ENCODE assay signal across 8 mouse cellular contexts in genomic region chr11:89060423-89061089, GRCm38 (mm10). TPM values are rescaled to one million over a fixed set of nuclear protein-coding genes. Genes with fewer than 3 reads are reported as not detected.
A peak's percentile ranks its signal among the peaks of the same experiment; 100 is the strongest.
DNase-seq lines count a peak whose midpoint lies in the region; ATAC-seq lines count a peak whose summit lies in the region.

No protein-coding gene starts in this region.

- peaks cover 38% of the 10 kb centered on the region for H3K79me2 ChIP-seq in macrophage (ENCODE audit: inconsistent target)

- under 1% methylated on average over 63 of the region's 63 CpGs for WGBS in hindbrain, embryonic 16.5 days
- under 1% methylated on average over 61 of the region's 63 CpGs for WGBS in macrophage (ENCODE audit: missing documents)

- H3K36me3 ChIP-seq in hindbrain, embryonic 16.5 days (ENCODE audit: control insufficient read depth, insufficient read depth, low read length), result no peaks in the 10 kb centered on the region
- no peaks in the 10 kb centered on the region for H3K36me3 ChIP-seq in macrophage (ENCODE audit: inconsistent target)

- peak overlapping the region; percentile 84 for H3K4me2 ChIP-seq in hindbrain, embryonic 16.5 days (ENCODE audit: low read length)

- peak; percentile 96 for ATAC-seq in hindbrain, embryonic 16.5 days

- H3K27me3 ChIP-seq in hindbrain, embryonic 16.5 days (replicated peaks; ENCODE audit: control insufficient read depth, insufficient read depth, low read length), result no peaks in the 10 kb centered on the region

- H3K9ac ChIP-seq in hindbrain, embryonic 16.5 days (ENCODE audit: low read depth, low read length), result peak overlapping the region; percentile 96

- peak overlapping the region; percentile 96 for H3K4me3 ChIP-seq in hindbrain, embryonic 16.5 days (ENCODE audit: low read length)
- H3K4me3 ChIP-seq in macrophage (ENCODE audit: inconsistent target), result peak overlapping the region; percentile 54

- peak; percentile 97 for DNase-seq in R1 (ENCODE audit: low read depth, low spot score)
- peak; percentile 94 to 98 for DNase-seq in cerebellum, postnatal 25 days
- peak; percentile 90 to 93 for DNase-seq in frontal cortex, postnatal 36 days (ENCODE audit: low spot score in 2 of 2)
- DNase-seq in left cerebral cortex, adult 18-20 months (ENCODE audit: low spot score in 2 of 2), result peak; percentile 87 to 94
- DNase-seq in right cerebral cortex, adult 18-20 months, result peak; percentile 96
- DNase-seq in urinary bladder, postnatal 10 days (ENCODE audit: low spot score), result peak; percentile 54

- peaks cover 19% of the 10 kb centered on the region for H3K4me1 ChIP-seq in hindbrain, embryonic 16.5 days (ENCODE audit: control insufficient read depth, insufficient read depth, low read depth, low read length)

- H3K27ac ChIP-seq in hindbrain, embryonic 16.5 days (ENCODE audit: low read depth, low read length), result peak overlapping the region; percentile 78
- no peak overlapping the region for H3K27ac ChIP-seq in macrophage

- H3K9me3 ChIP-seq in hindbrain, embryonic 16.5 days (ENCODE audit: control insufficient read depth, low read length), result no peaks in the 10 kb centered on the region

RNA-seq across cellular contexts. Expression of gene Dgke, which starts 6.1 kb away (rescaled TPM):
- 16.4 and 16.7 TPM in 2 replicates for polyA plus RNA-seq in hindbrain, embryonic 16.5 days (2015; fragmentation: Nextera tagmentation; extraction: Ambion mirVana)
- total RNA-seq in left cerebral cortex, adult 18-20 months (2021), result 10 to 100 TPM; 54.2 to 55.2 TPM
- 10 to 100 TPM in 15 of 26 experiments, 1 to 10 TPM in 11; 2.0 to 22.1 (median 14.3) TPM for total RNA-seq in macrophage (2018; cell fraction: chromatin; rRNA removed)
- 1 to 10 TPM; 3.9 to 8.9 (median 5.8) TPM for total RNA-seq in macrophage (2018; cell fraction: cytosol; rRNA removed)
- total RNA-seq in macrophage (2018; cell fraction: nucleus; rRNA removed), result 10 to 100 TPM in 16 of 26 experiments, 1 to 10 TPM in 10; 5.0 to 20.2 (median 11.0) TPM
- polyA plus RNA-seq in macrophage (2018), result 3.6 to 6.2 TPM (median 4.9 TPM) in 3 replicates

RNA-seq across cellular contexts. Expression of gene Gm525, which starts 13.1 kb away (rescaled TPM):
- polyA plus RNA-seq in hindbrain, embryonic 16.5 days (2015; fragmentation: Nextera tagmentation; extraction: Ambion mirVana), result not detected in 2 replicates
- not detected for total RNA-seq in left cerebral cortex, adult 18-20 months (2021)
- total RNA-seq in macrophage (2018; cell fraction: chromatin; rRNA removed), result not detected
- not detected for total RNA-seq in macrophage (2018; cell fraction: cytosol; rRNA removed)
- total RNA-seq in macrophage (2018; cell fraction: nucleus; rRNA removed), result not detected
- not detected in 3 replicates for polyA plus RNA-seq in macrophage (2018)
